Mouse (Mus musculus) G1E (cell line): ENCODE results near the gene Abhd16b.

Experiments used
- CTCF ChIP-seq: IDR thresholded peaks from 2 replicates; pipeline ENCODE4 v1.5.1; 2012; ENCODE audit warnings: low read depth, low read length, inconsistent platforms, mixed read lengths
- GATA2 ChIP-seq: IDR thresholded peaks from 2 replicates; pipeline ENCODE4 v1.6.1; 2012; ENCODE audit warnings: low read depth, low read length, inconsistent platforms, borderline replicate concordance
- POLR2AphosphoS5 ChIP-seq: IDR thresholded peaks from 2 replicates; pipeline ENCODE4 v1.6.1; 2012; ENCODE audit warnings: low read depth, low read length, inconsistent platforms; ENCODE audit not compliant: insufficient replicate concordance
- TAL1 ChIP-seq: conservative IDR thresholded peaks from 2 replicates; pipeline ENCODE4 v1.6.1; 2012; ENCODE audit warnings: low read depth, low read length, inconsistent platforms, mixed read lengths

DNA sequence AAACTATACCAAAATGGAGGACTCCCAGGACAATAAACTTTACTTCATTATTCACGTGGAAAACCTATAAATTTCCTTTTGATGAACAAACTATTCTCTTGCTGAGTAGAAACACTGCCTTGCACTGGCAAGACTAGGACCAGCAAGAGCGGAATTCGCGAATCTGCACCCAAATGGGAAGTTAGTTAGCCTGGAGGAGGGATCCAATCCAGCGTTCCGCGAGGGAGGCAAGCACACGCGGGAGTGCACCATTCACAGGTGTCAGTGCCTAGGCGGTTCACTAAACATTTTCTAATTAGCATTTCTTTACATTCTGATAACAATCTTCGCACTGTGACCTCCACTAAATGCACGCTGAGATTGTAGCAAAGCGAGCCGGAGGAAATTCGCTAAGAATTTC lies 35.2 kb upstream of the Abhd16b start:
- no peak for TF ChIP-seq CTCF
- no peak for TF ChIP-seq TAL1
- no peak for TF ChIP-seq POLR2AphosphoS5
- no peak for TF ChIP-seq GATA2
